Mouse (Mus musculus) midbrain, embryonic 15.5 days (tissue): Measurements from ENCODE around the gene Frmd4b. TPM values are rescaled to one million over a fixed set of nuclear protein-coding genes. Genes with fewer than 3 reads are reported as not detected.

Source experiments
- ATAC-seq: fragments of 200-750 bp; cut with Nextera tagmentation; replicated peaks from 2 replicates; pipeline ENCODE4 v1.8.0; 2017; ENCODE audit warnings: moderate TSS enrichment
- H3K27ac ChIP-seq: fragments of 300-500 bp; sonication (generic); 2 replicates; pipeline ENCODE4 v1.5.1; 2015; ENCODE audit warnings: mild to moderate bottlenecking, inconsistent platforms
- H3K27me3 ChIP-seq: fragments of 300-500 bp; sonication (generic); replicated peaks from 2 replicates; pipeline ENCODE4 v1.6.1; 2015; ENCODE audit warnings: inconsistent platforms
- H3K36me3 ChIP-seq: fragments of 300-500 bp; sonication (generic); replicated peaks from 2 replicates; pipeline ENCODE4 v1.6.1; 2015; ENCODE audit warnings: inconsistent platforms
- H3K4me1 ChIP-seq: fragments of 300-500 bp; sonication (generic); 2 replicates; pipeline ENCODE4 v1.6.1; 2015; ENCODE audit warnings: inconsistent platforms
- H3K4me2 ChIP-seq: fragments of 300-500 bp; sonication (generic); 2 replicates; pipeline ENCODE4 v1.6.1; 2015; ENCODE audit warnings: inconsistent platforms, mild to moderate bottlenecking, moderate library complexity
- H3K4me3 ChIP-seq: fragments of 300-500 bp; sonication (generic); 2 replicates; pipeline ENCODE4 v1.5.1; 2015; ENCODE audit warnings: mild to moderate bottlenecking, inconsistent platforms
- H3K9ac ChIP-seq: fragments of 300-500 bp; sonication (generic); 2 replicates; pipeline ENCODE4 v1.6.1; 2015; ENCODE audit warnings: mild to moderate bottlenecking, inconsistent platforms
- H3K9me3 ChIP-seq: fragments of 300-500 bp; sonication (generic); 2 replicates; pipeline ENCODE4 v1.6.1; 2016; ENCODE audit warnings: inconsistent platforms
- whole genome bisulfite sequencing: fragments of 180-500 bp; shearing (Covaris S2); methylation state at CpG from one replicate; pipeline ENCODE4 v1.1.7; 2015; ENCODE audit warnings: mixed read lengths; 5-methylcytosine and 5-hydroxymethylcytosine counted together
- polyA plus RNA-seq: library from polyadenylated mRNA; unstranded; fragments of >200 nt; fragmentation: Nextera tagmentation; extraction: Ambion mirVana; gene quantifications from 2 replicates; pipeline ENCODE4 v1.2.1, GENCODE M21; 2015

Frmd4b gene
- polyA plus RNA-seq = 16.9 and 19.9 TPM in 2 replicates

GRCm38 (mm10) chr6:97617266-97617743 is at the start of gene Frmd4b:
Gene Frmd4b, minus strand, starts transcription at chr6:97617541.
- peak; percentile 95 for ATAC-seq
- H3K27ac ChIP-seq = peak within 1 kb of the TSS; percentile 94
- peak within 1 kb of the TSS; percentile 89 for H3K9ac ChIP-seq
- H3K27me3 ChIP-seq = no peaks in the 10 kb centered on the region
- WGBS = under 1% methylated on average over 40 of the region's 42 CpGs
- H3K4me3 ChIP-seq = peak within 1 kb of the TSS; percentile 84
- H3K9me3 ChIP-seq = no peaks in the 10 kb centered on the region
- H3K36me3 ChIP-seq = no peaks in the 10 kb centered on the region
- H3K4me1 ChIP-seq = peaks cover 25% of the 10 kb centered on the region
- H3K4me2 ChIP-seq = peak within 1 kb of the TSS; percentile 90

- Histone ChIP-seq H3K27ac (no peak overlapping the region), H3K36me3 (no peaks in the 10 kb centered on the region)
- ATAC-seq = no peak
Observed at GRCm38 (mm10) chr6:97666417-97666816, 49.1 kb upstream of the Frmd4b start.

GRCm38 (mm10) chr6:97658921-97659320 is 41.6 kb upstream of the Frmd4b start:
- no peaks in the 10 kb centered on the region for H3K9me3 ChIP-seq
- no peaks in the 10 kb centered on the region for H3K36me3 ChIP-seq
- no peak for ATAC-seq
- H3K9ac ChIP-seq = no peak overlapping the region
- no peaks in the 10 kb centered on the region for H3K27me3 ChIP-seq
- no peaks in the 10 kb centered on the region for H3K4me1 ChIP-seq
- H3K27ac ChIP-seq = no peak overlapping the region
- WGBS = 84% methylated on average over 6 of the region's 6 CpGs
- H3K4me3 ChIP-seq = no peak overlapping the region
- no peak overlapping the region for H3K4me2 ChIP-seq

More at GRCm38 (mm10) chr6:97666417-97666816, 49.1 kb upstream of the Frmd4b start:
- no peak overlapping the region for H3K4me2 ChIP-seq
- no peaks in the 10 kb centered on the region for H3K9me3 ChIP-seq
- H3K4me1 ChIP-seq = peaks cover 13% of the 10 kb centered on the region
- 17% methylated on average over 2 of the region's 2 CpGs for WGBS
- H3K4me3 ChIP-seq = no peak overlapping the region
- H3K27me3 ChIP-seq = no peaks in the 10 kb centered on the region
- no peak overlapping the region for H3K9ac ChIP-seq

- Histone ChIP-seq H3K27ac (no peak overlapping the region), H3K4me1 (no peaks in the 10 kb centered on the region), H3K4me2 (no peak overlapping the region), H3K27me3 (no peaks in the 10 kb centered on the region), H3K4me3 (no peak overlapping the region), H3K9ac (no peak overlapping the region), H3K9me3 (no peaks in the 10 kb centered on the region), H3K36me3 (no peaks in the 10 kb centered on the region)
- 89% methylated on average over 3 of the region's 3 CpGs for WGBS
- no peak for ATAC-seq
Observed at GRCm38 (mm10) chr6:97655986-97656385, 38.6 kb upstream of the Frmd4b start.

GRCm38 (mm10) chr6:97647501-97647900 is 30.2 kb upstream of the Frmd4b start:
- no peaks in the 10 kb centered on the region for H3K9me3 ChIP-seq
- H3K4me1 ChIP-seq = no peaks in the 10 kb centered on the region
- H3K36me3 ChIP-seq = no peaks in the 10 kb centered on the region
- H3K27me3 ChIP-seq = no peaks in the 10 kb centered on the region
- H3K4me2 ChIP-seq = no peak overlapping the region
- no peak for ATAC-seq
- 91% methylated on average over 14 of the region's 14 CpGs for WGBS
- no peak overlapping the region for H3K9ac ChIP-seq
- H3K4me3 ChIP-seq = no peak overlapping the region
- no peak overlapping the region for H3K27ac ChIP-seq

DNA sequence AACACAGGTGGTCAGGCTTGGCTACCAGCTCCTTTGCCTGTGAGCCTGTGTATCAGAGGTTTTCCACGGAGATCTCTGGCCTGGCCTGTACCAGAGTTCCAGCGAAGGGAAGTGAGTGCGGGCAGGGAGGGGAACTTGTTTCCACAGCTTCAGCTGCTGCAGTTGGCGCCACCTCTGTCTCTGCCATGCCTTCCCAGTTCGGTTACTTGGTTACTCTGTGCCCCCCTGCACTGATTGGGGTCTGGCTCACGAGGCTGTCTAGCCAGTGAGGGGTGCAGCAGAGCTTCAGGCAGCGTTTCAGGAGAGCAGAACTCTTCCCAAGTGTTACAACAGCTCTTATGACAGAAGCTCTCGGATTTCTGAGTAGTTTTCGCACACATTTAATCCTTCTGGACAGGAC is 6.0 kb upstream of the Frmd4b start:
- H3K9ac ChIP-seq = no peak overlapping the region
- no peak for ATAC-seq
- no peak overlapping the region for H3K27ac ChIP-seq
- H3K4me1 ChIP-seq = 0 out of 2 replicates have a peak, but pooled peaks cover 3% of the 10 kb centered on the region
- H3K27me3 ChIP-seq = no peaks in the 10 kb centered on the region
- no peak overlapping the region for H3K4me2 ChIP-seq
- H3K4me3 ChIP-seq = no peak overlapping the region
- H3K9me3 ChIP-seq = no peaks in the 10 kb centered on the region
- no peaks in the 10 kb centered on the region for H3K36me3 ChIP-seq
- 68% methylated on average over 9 of the region's 9 CpGs for WGBS

GRCm38 (mm10) chr6:97622236-97622635 is 4.9 kb upstream of the Frmd4b start:
- Histone ChIP-seq H3K4me2 (no peak overlapping the region), H3K9me3 (no peaks in the 10 kb centered on the region), H3K9ac (no peak overlapping the region), H3K36me3 (no peaks in the 10 kb centered on the region), H3K27ac (no peak overlapping the region), H3K4me3 (no peak overlapping the region), H3K27me3 (no peaks in the 10 kb centered on the region), H3K4me1 (0 out of 2 replicates have a peak, but pooled peaks cover 6% of the 10 kb centered on the region)
- WGBS = 61% methylated on average over 5 of the region's 5 CpGs
- ATAC-seq = no peak

- H3K27ac ChIP-seq = peak overlapping the region; percentile 94
- 17% methylated on average over 7 of the region's 7 CpGs for WGBS
- no peaks in the 10 kb centered on the region for H3K36me3 ChIP-seq
- peaks cover 25% of the 10 kb centered on the region for H3K4me1 ChIP-seq
- no peak for ATAC-seq
- peak overlapping the region; percentile 90 for H3K4me2 ChIP-seq
- no peaks in the 10 kb centered on the region for H3K27me3 ChIP-seq
- H3K9me3 ChIP-seq = no peaks in the 10 kb centered on the region
- peak overlapping the region; percentile 84 for H3K4me3 ChIP-seq
- H3K9ac ChIP-seq = peak overlapping the region; percentile 89
Observed at GRCm38 (mm10) chr6:97617774-97618173, 433 bp upstream of the Frmd4b start.

DNA sequence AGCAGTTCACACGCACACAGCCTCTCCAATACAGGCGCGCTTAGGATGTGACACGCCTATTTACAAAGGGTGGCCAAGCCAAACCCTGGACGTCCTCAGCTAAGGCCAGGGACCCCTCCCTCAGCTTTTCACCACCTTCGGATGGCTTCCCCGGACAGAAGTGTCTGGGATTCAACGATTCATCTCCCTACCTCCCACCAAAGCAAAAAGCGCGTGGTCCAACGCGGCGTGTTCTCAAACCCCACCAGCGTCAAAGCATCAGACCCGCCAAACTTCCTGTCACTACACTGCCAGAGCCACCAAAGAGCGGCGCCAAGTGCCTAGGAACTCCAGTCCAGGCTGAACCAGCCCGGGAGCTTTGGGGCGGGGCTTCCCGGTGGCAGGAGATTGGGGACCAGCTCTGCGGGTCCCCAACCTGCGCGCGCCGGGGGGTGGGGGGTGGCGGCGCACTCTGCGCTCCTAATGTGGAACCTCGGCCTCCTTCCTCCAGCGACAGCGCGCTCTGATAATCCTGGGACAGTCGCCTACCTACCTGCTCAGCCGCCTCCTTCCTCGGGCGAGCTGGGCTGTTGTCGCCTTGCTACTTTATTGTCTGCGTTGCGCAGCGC is 579 bp downstream of the Frmd4b start:
- no peaks in the 10 kb centered on the region for H3K36me3 ChIP-seq
- ATAC-seq = peak; percentile 79
- no peaks in the 10 kb centered on the region for H3K27me3 ChIP-seq
- H3K9ac ChIP-seq = peak overlapping the region; percentile 89
- H3K4me3 ChIP-seq = peak overlapping the region; percentile 84
- WGBS = under 1% methylated on average over 40 of the region's 40 CpGs
- H3K4me2 ChIP-seq = peak overlapping the region; percentile 90
- H3K9me3 ChIP-seq = no peaks in the 10 kb centered on the region
- peaks cover 22% of the 10 kb centered on the region for H3K4me1 ChIP-seq
- peak overlapping the region; percentile 94 for H3K27ac ChIP-seq

- H3K9me3 ChIP-seq = no peaks in the 10 kb centered on the region
- H3K27me3 ChIP-seq = no peaks in the 10 kb centered on the region
- peak overlapping the region; percentile 89 for H3K9ac ChIP-seq
- peak overlapping the region; percentile 84 for H3K4me3 ChIP-seq
- H3K4me2 ChIP-seq = peak overlapping the region; percentile 90
- WGBS = 1% methylated on average over 16 of the region's 16 CpGs
- peaks cover 22% of the 10 kb centered on the region for H3K4me1 ChIP-seq
- no peak for ATAC-seq
- H3K27ac ChIP-seq = peak overlapping the region; percentile 94; the same call in 1 of the 2 replicates
- H3K36me3 ChIP-seq = no peaks in the 10 kb centered on the region
Observed at GRCm38 (mm10) chr6:97615901-97616461, 1.4 kb downstream of the Frmd4b start.

GRCm38 (mm10) chr6:97614179-97614578 is 3.2 kb downstream of the Frmd4b start:
- Histone ChIP-seq H3K27ac (no peak overlapping the region), H3K36me3 (no peaks in the 10 kb centered on the region), H3K4me2 (no peak overlapping the region), H3K27me3 (no peaks in the 10 kb centered on the region), H3K9ac (no peak overlapping the region), H3K4me3 (no peak overlapping the region), H3K4me1 (peaks cover 22% of the 10 kb centered on the region), H3K9me3 (no peaks in the 10 kb centered on the region)
- no peak for ATAC-seq

- no peak overlapping the region for H3K27ac ChIP-seq
- H3K4me2 ChIP-seq = no peak overlapping the region
- H3K9ac ChIP-seq = no peak overlapping the region
- no peak overlapping the region for H3K4me3 ChIP-seq
- H3K4me1 ChIP-seq = peaks cover 21% of the 10 kb centered on the region
- no peak for ATAC-seq
- WGBS = 75% methylated on average over 5 of the region's 5 CpGs
- H3K36me3 ChIP-seq = no peaks in the 10 kb centered on the region
- no peaks in the 10 kb centered on the region for H3K9me3 ChIP-seq
- no peaks in the 10 kb centered on the region for H3K27me3 ChIP-seq
Observed at GRCm38 (mm10) chr6:97612861-97613260, 4.5 kb downstream of the Frmd4b start.

DNA sequence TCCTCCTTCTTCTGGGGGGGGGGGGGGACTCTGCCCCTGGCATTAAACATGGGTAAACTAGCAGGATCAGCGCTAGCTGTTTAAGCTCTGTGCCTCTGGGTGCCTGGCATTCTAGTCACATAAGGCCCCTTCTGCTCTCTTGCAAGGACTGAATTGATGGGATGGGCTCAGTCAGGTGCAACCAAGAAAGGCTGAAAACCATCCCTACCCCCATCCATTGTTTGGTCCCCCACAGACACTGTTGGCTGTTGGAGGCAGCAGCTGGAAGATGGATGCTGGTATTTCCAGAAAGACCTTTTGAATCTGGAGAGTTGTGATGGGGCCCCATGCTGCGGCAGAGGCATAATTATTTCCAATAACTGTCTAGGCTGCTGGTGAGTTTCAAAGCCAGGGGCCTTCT is 7.3 kb downstream of the Frmd4b start:
- Histone ChIP-seq H3K27me3 (no peaks in the 10 kb centered on the region), H3K4me2 (no peak overlapping the region), H3K27ac (no peak overlapping the region), H3K36me3 (no peaks in the 10 kb centered on the region), H3K9ac (no peak overlapping the region), H3K4me3 (no peak overlapping the region), H3K4me1 (peaks cover 3% of the 10 kb centered on the region), H3K9me3 (no peaks in the 10 kb centered on the region)
- no peak for ATAC-seq
- WGBS = 39% methylated on average over 2 of the region's 2 CpGs
